Mouse (Mus musculus) erythroblast, embryonic 14.5 days (primary cell): ENCODE results near the gene Gm29735.

Source experiments
- GATA1 ChIP-seq: IDR thresholded peaks from 2 replicates; pipeline ENCODE4 v1.6.1; 2012; ENCODE audit warnings: low read length, inconsistent platforms, mixed read lengths
- TAL1 ChIP-seq: IDR thresholded peaks from 3 replicates; pipeline ENCODE4 v1.6.1; 2012; ENCODE audit warnings: low read length, inconsistent platforms, mixed read lengths

DNA sequence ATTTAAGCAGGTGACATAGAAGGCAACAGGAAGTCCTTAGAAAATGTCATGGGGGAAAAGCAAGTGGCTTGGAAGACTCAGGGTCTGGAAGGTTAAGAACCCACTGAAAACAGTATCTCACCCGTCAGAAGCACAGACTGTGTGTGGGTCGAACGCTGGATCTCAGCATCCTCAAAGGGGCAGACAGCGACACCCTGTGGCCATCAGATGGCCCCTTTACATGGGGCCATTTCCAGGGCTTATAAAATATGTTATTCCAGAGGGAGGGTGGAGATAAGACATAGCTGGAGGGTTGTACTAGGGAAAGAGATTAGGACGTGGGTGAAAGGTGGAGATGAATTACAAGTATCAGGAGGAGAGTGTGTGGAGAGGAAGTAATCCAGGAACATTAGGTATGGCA, 37.3 kb downstream of the Gm29735 start:
- TF ChIP-seq GATA1 (no peak), TAL1 (no peak)
